Mouse (Mus musculus) liver, adult 2 months (tissue): Measurements from ENCODE around the gene Arhgap35. TPM values are rescaled to one million over a fixed set of nuclear protein-coding genes. Genes with fewer than 3 reads are reported as not detected.
"Not testable (repeated sequence)": the region's sequence is repeated elsewhere in the genome, so short reads cannot be mapped to it uniquely, and the experiment has no call there.

Experiments
- DNase-seq: peaks from one replicate; pipeline ENCODE4 v3.0.0-alpha.2; 2011; ENCODE audit warnings: low read depth, low spot score; ENCODE audit errors: extremely low read depth
- H3K27ac ChIP-seq: fragments of 200-500 bp; replicated peaks from 2 replicates; pipeline ENCODE4 v1.5.1; 2012; ENCODE audit warnings: low read depth, mild to moderate bottlenecking, control low read depth, inconsistent platforms, low read length; ENCODE audit not compliant: insufficient read depth
- H3K27me3 ChIP-seq: fragments of 200-500 bp; 2 replicates; pipeline ENCODE4 v1.6.1; 2012; ENCODE audit warnings: mild to moderate bottlenecking, moderate library complexity, low read length, inconsistent platforms; ENCODE audit not compliant: control insufficient read depth, insufficient read depth
- H3K36me3 ChIP-seq: fragments of 200-500 bp; 2 replicates; pipeline ENCODE4 v1.6.1; 2012; ENCODE audit warnings: low read length, inconsistent platforms; ENCODE audit not compliant: control insufficient read depth, insufficient read depth
- H3K4me1 ChIP-seq: fragments of 200-500 bp; 2 replicates; pipeline ENCODE4 v1.6.1; 2011; ENCODE audit warnings: low read length; ENCODE audit not compliant: control insufficient read depth, insufficient read depth
- H3K4me3 ChIP-seq: fragments of 200-500 bp; 2 replicates; pipeline ENCODE4 v1.5.1; 2011; ENCODE audit warnings: low read depth, mild to moderate bottlenecking, control low read depth, low read length, moderate library complexity; ENCODE audit not compliant: insufficient read depth
- H3K79me2 ChIP-seq: fragments of 200-500 bp; 2 replicates; pipeline ENCODE4 v1.6.1; 2012; ENCODE audit warnings: inconsistent platforms, mild to moderate bottlenecking, low read length, moderate library complexity; ENCODE audit not compliant: control insufficient read depth, insufficient read depth
- H3K9ac ChIP-seq: fragments of 200-500 bp; 2 replicates; pipeline ENCODE4 v1.6.1; 2012; ENCODE audit warnings: low read depth, mild to moderate bottlenecking, control low read depth, inconsistent platforms, low read length
- CTCF ChIP-seq: fragments of 200-500 bp; IDR thresholded peaks from 2 replicates; pipeline ENCODE4 v1.5.1; 2011; ENCODE audit warnings: low read depth, low read length, control low read depth
- POLR2A ChIP-seq: fragments of 200-500 bp; IDR thresholded peaks from 2 replicates; pipeline ENCODE4 v1.6.1; 2011; ENCODE audit warnings: low read length, control low read depth; ENCODE audit not compliant: insufficient read depth; ENCODE audit errors: extremely low read depth
- WGBS: fragments of 180-500 bp; shearing (Covaris S2); methylation state at CpG from one replicate; pipeline ENCODE4 v1.1.7; 2018; 5-methylcytosine and 5-hydroxymethylcytosine counted together
- polyA plus RNA-seq: library from polyadenylated mRNA; depleted of rRNA; stranded (reverse); fragments of >200 nt; gene quantifications from 2 replicates; pipeline ENCODE4 v1.2.3, GENCODE M21; 2012; rRNA removed
- total RNA-seq: library from RNA; depleted of rRNA; stranded (reverse); fragments of >200 nt; gene quantifications from 2 replicates; pipeline ENCODE4 v1.2.3, GENCODE M21; 2014; rRNA removed

Arhgap35 gene
- total RNA-seq (30.4 and 38.9 TPM in 2 replicates), polyA plus RNA-seq (20.7 and 22.2 TPM in 2 replicates)

- Histone ChIP-seq H3K4me1 (peaks cover 24% of the 10 kb centered on the region), H3K27me3 (no peaks in the 10 kb centered on the region), H3K27ac (peak within 1 kb of the TSS; percentile 99), H3K79me2 (peaks cover 31% of the 10 kb centered on the region), H3K4me3 (peak within 1 kb of the TSS; percentile 90), H3K9ac (peak within 1 kb of the TSS; percentile 99), H3K36me3 (no peaks in the 10 kb centered on the region)
- peak; percentile 66 for TF ChIP-seq POLR2A
- TF ChIP-seq CTCF, result no peak
- DNase-seq, result peak; percentile 97
- under 1% methylated on average over 76 of the region's 78 CpGs for WGBS
These were observed at the start of gene Arhgap35 for GRCm38 (mm10) chr7:16614888-16615715. Arhgap35 (minus strand) TSS chr7:16614993.

GRCm38 (mm10) chr7:16644260-16644659 is 29.5 kb upstream of the Arhgap35 start:
- WGBS, result 88% methylated on average over 12 of the region's 12 CpGs
- Histone ChIP-seq H3K27ac (no peak overlapping the region), H3K79me2 (no peaks in the 10 kb centered on the region), H3K9ac (no peak overlapping the region), H3K36me3 (no peaks in the 10 kb centered on the region), H3K27me3 (no peaks in the 10 kb centered on the region), H3K4me3 (no peak overlapping the region), H3K4me1 (no peaks in the 10 kb centered on the region)
- TF ChIP-seq POLR2A (no peak), CTCF (no peak)
- DNase-seq, result no peak

- WGBS, result 63% methylated on average over 4 of the region's 4 CpGs
- not testable (repeated sequence) for H3K9ac ChIP-seq, H3K27me3 ChIP-seq, H3K79me2 ChIP-seq, H3K4me3 ChIP-seq, DNase-seq, H3K36me3 ChIP-seq, H3K27ac ChIP-seq, H3K4me1 ChIP-seq
These were observed 28.3 kb upstream of the Arhgap35 start for GRCm38 (mm10) chr7:16643106-16643505.

- Histone ChIP-seq H3K4me3 (no peak overlapping the region), H3K36me3 (no peaks in the 10 kb centered on the region), H3K79me2 (no peaks in the 10 kb centered on the region), H3K4me1 (peaks cover 3% of the 10 kb centered on the region), H3K27me3 (no peaks in the 10 kb centered on the region), H3K27ac (no peak overlapping the region), H3K9ac (no peak overlapping the region)
- no peak for TF ChIP-seq CTCF
- TF ChIP-seq POLR2A, result no peak
- WGBS, result 25% methylated on average over 3 of the region's 3 CpGs
- DNase-seq, result peak; percentile 61
These were observed 24.2 kb upstream of the Arhgap35 start for GRCm38 (mm10) chr7:16639028-16639427.

- no peak for TF ChIP-seq POLR2A
- no peak for TF ChIP-seq CTCF
- Histone ChIP-seq H3K36me3 (no peaks in the 10 kb centered on the region), H3K4me3 (no peak overlapping the region), H3K9ac (no peak overlapping the region), H3K4me1 (peaks cover 3% of the 10 kb centered on the region), H3K27ac (no peak overlapping the region), H3K27me3 (no peaks in the 10 kb centered on the region), H3K79me2 (no peaks in the 10 kb centered on the region)
- no peak for DNase-seq
- WGBS, result 78% methylated on average over 3 of the region's 3 CpGs
These were observed 20.3 kb upstream of the Arhgap35 start for GRCm38 (mm10) chr7:16635116-16635515.

- H3K4me1 ChIP-seq, H3K4me3 ChIP-seq, H3K36me3 ChIP-seq, H3K27me3 ChIP-seq, H3K79me2 ChIP-seq, DNase-seq, H3K27ac ChIP-seq, H3K9ac ChIP-seq: not testable (repeated sequence)
- WGBS, result 10% methylated on average over 10 of the region's 10 CpGs
These were observed 19.1 kb upstream of the Arhgap35 start for GRCm38 (mm10) chr7:16633913-16634312.
